Mouse (Mus musculus): ENCODE data around the gene Plekho2.
A peak's percentile ranks its signal among the peaks of the same experiment; 100 is the strongest.

Plekho2 gene

GRCm38 (mm10) chr9:65531283-65531682 is 48.6 kb downstream of the Plekho2 start:
- no peak for DNase-seq (ENCODE audit: low spot score)

- no peak for DNase-seq (ENCODE audit: low spot score)
Observed at GRCm38 (mm10) chr9:65529659-65530058, 50.2 kb downstream of the Plekho2 start.

GRCm38 (mm10) chr9:65528417-65529038 is 51.3 kb downstream of the Plekho2 start:
- DNase-seq (ENCODE audit: low spot score): no peak

GRCm38 (mm10) chr9:65525445-65526195 is 54.2 kb downstream of the Plekho2 start:
- no peak for DNase-seq (ENCODE audit: low spot score)

GRCm38 (mm10) chr9:65523611-65524364 is 56.1 kb downstream of the Plekho2 start:
- DNase-seq (ENCODE audit: low spot score): peak; percentile 93

- no peak for DNase-seq (ENCODE audit: low spot score)
Observed at GRCm38 (mm10) chr9:65520505-65520876, 59.3 kb downstream of the Plekho2 start.

- peak; percentile 60 for DNase-seq (ENCODE audit: low spot score)
Observed at GRCm38 (mm10) chr9:65519807-65520504, 59.9 kb downstream of the Plekho2 start, which contains the start of gene Ankdd1a. Ankdd1a (minus strand) TSS chr9:65520193.

GRCm38 (mm10) chr9:65514851-65515261 is 65.0 kb downstream of the Plekho2 start:
- DNase-seq (ENCODE audit: low spot score): no peak

GRCm38 (mm10) chr9:65514431-65514830 is 65.4 kb downstream of the Plekho2 start:
- no peak for DNase-seq (ENCODE audit: low spot score)

- DNase-seq (ENCODE audit: low spot score): no peak
Observed at GRCm38 (mm10) chr9:65512520-65512919, 67.3 kb downstream of the Plekho2 start.

- no peak for DNase-seq (ENCODE audit: low spot score)
Observed at GRCm38 (mm10) chr9:65508449-65508848, 71.4 kb downstream of the Plekho2 start.

GRCm38 (mm10) chr9:65502721-65503505 is 76.9 kb downstream of the Plekho2 start:
- no peak for DNase-seq (ENCODE audit: low spot score)
